Mouse (Mus musculus): ENCODE results near the gene Zfp663. TPM values are rescaled to one million over a fixed set of nuclear protein-coding genes. Genes with fewer than 3 reads are reported as not detected.

Zfp663 gene
- not detected for polyA plus RNA-seq (2014; fragmentation: Illumina TruSeq; extraction: RNeasy Lipid Tissue Mini Kit (QIAGEN cat#74804); ENCODE audit: low read depth, low replicate concordance)

GRCm38 (mm10) chr2:165368496-165368895 lies at the start of gene Zfp663:
Gene Zfp663 (minus strand): TSS chr2:165368729.

GRCm38 (mm10) chr2:165387844-165388495 lies 19.4 kb upstream of the Zfp663 start, which contains the start of gene Zfp334:
Gene Zfp334 (minus strand): TSS chr2:165388259.

GRCm38 (mm10) chr2:165326304-165327190 lies 42.0 kb downstream of the Zfp663 start, which contains the start of gene Elmo2:
Gene Elmo2 (minus strand): TSS chr2:165326479.

Other genes with a start within 250 kb of the Zfp663 start
- 1.4 TPM for gene Cdh22, start 133.9 kb downstream of the Zfp663 start, polyA plus RNA-seq (2014; fragmentation: Illumina TruSeq; extraction: RNeasy Lipid Tissue Mini Kit (QIAGEN cat#74804); ENCODE audit: low read depth, low replicate concordance)
- gene Slc35c2, start 80.9 kb downstream of the Zfp663 start, polyA plus RNA-seq (2014; fragmentation: Illumina TruSeq; extraction: RNeasy Lipid Tissue Mini Kit (QIAGEN cat#74804); ENCODE audit: low read depth, low replicate concordance): 21.7 TPM
- gene Elmo2, start 42.2 kb downstream of the Zfp663 start, polyA plus RNA-seq (2014; fragmentation: Illumina TruSeq; extraction: RNeasy Lipid Tissue Mini Kit (QIAGEN cat#74804); ENCODE audit: low read depth, low replicate concordance): 17.1 TPM
- gene Zfp334, start 19.5 kb upstream of the Zfp663 start, polyA plus RNA-seq (2014; fragmentation: Illumina TruSeq; extraction: RNeasy Lipid Tissue Mini Kit (QIAGEN cat#74804); ENCODE audit: low read depth, low replicate concordance): 1.6 TPM
- not detected for gene Ocstamp, start 31.7 kb upstream of the Zfp663 start, polyA plus RNA-seq (2014; fragmentation: Illumina TruSeq; extraction: RNeasy Lipid Tissue Mini Kit (QIAGEN cat#74804); ENCODE audit: low read depth, low replicate concordance)
- gene Slc13a3, start 104.5 kb upstream of the Zfp663 start, polyA plus RNA-seq (2014; fragmentation: Illumina TruSeq; extraction: RNeasy Lipid Tissue Mini Kit (QIAGEN cat#74804); ENCODE audit: low read depth, low replicate concordance): 0.13 TPM
- 11.3 TPM for gene Trp53rka, start 124.6 kb upstream of the Zfp663 start, polyA plus RNA-seq (2014; fragmentation: Illumina TruSeq; extraction: RNeasy Lipid Tissue Mini Kit (QIAGEN cat#74804); ENCODE audit: low read depth, low replicate concordance)
- gene Slc2a10, start 135.1 kb upstream of the Zfp663 start, polyA plus RNA-seq (2014; fragmentation: Illumina TruSeq; extraction: RNeasy Lipid Tissue Mini Kit (QIAGEN cat#74804); ENCODE audit: low read depth, low replicate concordance): 2.3 TPM
- 1.2 TPM for gene Eya2, start 226.3 kb upstream of the Zfp663 start, polyA plus RNA-seq (2014; fragmentation: Illumina TruSeq; extraction: RNeasy Lipid Tissue Mini Kit (QIAGEN cat#74804); ENCODE audit: low read depth, low replicate concordance)

Measured in heart, adult 10 weeks (tissue).